Comparison of ENCODE assay signal across 12 mouse cellular contexts in genomic region chr10:25311554-25312212, GRCm38 (mm10). TPM values are rescaled to one million over a fixed set of nuclear protein-coding genes. Genes with fewer than 3 reads are reported as not detected.
DNase-seq lines count a peak whose midpoint lies in the region; ATAC-seq lines count a peak whose summit lies in the region.
"Had no signal": no experiment of that assay in that cellular context is flagged by ENCODE, and none has a peak within 500 bp of the region (broad histone marks: within the 10 kb centered on the region; RNA-seq: fewer than 3 reads in every experiment).

No protein-coding gene starts in this region.

- DNase-seq in cerebellum, postnatal 10 days, result peak; percentile 35 to 41
- DNase-seq in cerebellum, adult 9-11 months, result no peak
- no peak for DNase-seq in neural tube, embryonic 10.5 days (ENCODE audit: extremely low spot score, low spot score)
- DNase-seq in right cerebral cortex, postnatal 25 days, result no peak
- no peak for DNase-seq in heart, embryonic 10.5 days (ENCODE audit: low spot score)
- no peak for DNase-seq in gastrocnemius, postnatal 36 days
- DNase-seq: adrenal gland, postnatal 36 days; kidney, adult 8-10 months had no signal

- H3K27me3 ChIP-seq in neural tube, embryonic 12.5 days (replicated peaks), result no peaks in the 10 kb centered on the region
- H3K27me3 ChIP-seq in midbrain, embryonic 12.5 days, result 0 out of 2 replicates have a peak, but pooled peaks cover 2% of the 10 kb centered on the region
- no peaks in the 10 kb centered on the region for H3K27me3 ChIP-seq in heart, embryonic 10.5 days (ENCODE audit: insufficient read depth, poor library complexity, severe bottlenecking)
- H3K27me3 ChIP-seq: Patski had no signal

- H3K4me3 ChIP-seq in neural tube, embryonic 12.5 days, result no peak overlapping the region
- H3K4me3 ChIP-seq in midbrain, embryonic 12.5 days, result no peak overlapping the region
- H3K4me3 ChIP-seq in heart, embryonic 10.5 days, result no peak overlapping the region
- H3K4me3 ChIP-seq: liver, embryonic 15.5 days had no signal

- peak; percentile 44; the same call in 1 of the 2 replicates for ATAC-seq in neural tube, embryonic 12.5 days (ENCODE audit: low FRiP score, low read depth)
- peak; percentile 69 for ATAC-seq in midbrain, embryonic 12.5 days (ENCODE audit: low FRiP score, low read depth)
- ATAC-seq: Patski had no signal

- H3K4me2 ChIP-seq in neural tube, embryonic 12.5 days (replicated peaks), result no peak overlapping the region
- H3K4me2 ChIP-seq in midbrain, embryonic 12.5 days (replicated peaks), result no peak overlapping the region
- H3K4me2 ChIP-seq: liver, embryonic 15.5 days had no signal

- H3K9ac ChIP-seq in neural tube, embryonic 12.5 days, result no peak overlapping the region
- H3K9ac ChIP-seq in midbrain, embryonic 12.5 days (replicated peaks), result no peak overlapping the region
- H3K9ac ChIP-seq: liver, embryonic 15.5 days had no signal

- intact Hi-C loops in gastrocnemius, postnatal 36 days (cut with DNase I), result no loop called here

- WGBS in neural tube, embryonic 12.5 days, result 47% methylated on average over 9 of the region's 9 CpGs
- WGBS in midbrain, embryonic 12.5 days, result 37% methylated on average over 9 of the region's 9 CpGs
- WGBS in heart, embryonic 10.5 days, result 54% methylated on average over 9 of the region's 9 CpGs

- H3K4me1 ChIP-seq in neural tube, embryonic 12.5 days, result no peaks in the 10 kb centered on the region
- peaks cover 10% of the 10 kb centered on the region for H3K4me1 ChIP-seq in midbrain, embryonic 12.5 days
- peaks cover 5% of the 10 kb centered on the region; the same call in 1 of the 2 replicates for H3K4me1 ChIP-seq in heart, embryonic 10.5 days

- no peak overlapping the region for H3K27ac ChIP-seq in neural tube, embryonic 12.5 days
- no peak overlapping the region for H3K27ac ChIP-seq in midbrain, embryonic 12.5 days (replicated peaks)
- no peak overlapping the region for H3K27ac ChIP-seq in heart, embryonic 10.5 days
- H3K27ac ChIP-seq: liver, embryonic 15.5 days had no signal

- no peaks in the 10 kb centered on the region for H3K9me3 ChIP-seq in neural tube, embryonic 12.5 days
- no peaks in the 10 kb centered on the region for H3K9me3 ChIP-seq in midbrain, embryonic 12.5 days
- H3K9me3 ChIP-seq in heart, embryonic 10.5 days, result no peaks in the 10 kb centered on the region
- H3K9me3 ChIP-seq: liver, embryonic 15.5 days had no signal

- no peaks in the 10 kb centered on the region for H3K36me3 ChIP-seq in neural tube, embryonic 12.5 days
- H3K36me3 ChIP-seq in midbrain, embryonic 12.5 days, result no peaks in the 10 kb centered on the region
- no peaks in the 10 kb centered on the region for H3K36me3 ChIP-seq in heart, embryonic 10.5 days
- H3K36me3 ChIP-seq: liver, embryonic 15.5 days had no signal

RNA-seq across cellular contexts. Expression of gene Akap7, which starts 4.0 kb away (rescaled TPM):
- 24.0 and 24.7 TPM in 2 replicates for polyA plus RNA-seq in neural tube, embryonic 12.5 days (2016; fragmentation: Nextera tagmentation; extraction: Ambion mirVana)
- polyA plus RNA-seq in midbrain, embryonic 12.5 days (2016; fragmentation: Nextera tagmentation; extraction: Ambion mirVana), result 22.0 and 23.0 TPM in 2 replicates
- polyA plus RNA-seq in heart, embryonic 10.5 days (2016; fragmentation: Nextera tagmentation; extraction: Ambion mirVana), result 18.4 and 24.6 TPM in 2 replicates
- 10 to 100 TPM; 18.6 to 23.3 TPM for total RNA-seq in gastrocnemius, postnatal 36 days (2021)

RNA-seq across cellular contexts. Expression of gene Epb41l2, which starts 47.9 kb away (rescaled TPM):
- polyA plus RNA-seq in neural tube, embryonic 12.5 days (2016; fragmentation: Nextera tagmentation; extraction: Ambion mirVana), result 36.5 and 40.2 TPM in 2 replicates
- polyA plus RNA-seq in midbrain, embryonic 12.5 days (2016; fragmentation: Nextera tagmentation; extraction: Ambion mirVana), result 37.7 and 40.5 TPM in 2 replicates
- 55.6 and 60.0 TPM in 2 replicates for polyA plus RNA-seq in heart, embryonic 10.5 days (2016; fragmentation: Nextera tagmentation; extraction: Ambion mirVana)
- total RNA-seq in gastrocnemius, postnatal 36 days (2021), result 10 to 100 TPM; 27.2 to 32.6 TPM

Comparison
In these comparisons a context has a peak if more than half of its experiments do, and no peak if none do; other contexts are left out.
1. DNase-seq: peak in cerebellum, postnatal 10 days (2 of 2); none in cerebellum, adult 9-11 months (single experiment), neural tube, embryonic 10.5 days (single experiment), right cerebral cortex, postnatal 25 days (single experiment), heart, embryonic 10.5 days (single experiment) and gastrocnemius, postnatal 36 days (0 of 2).